Mouse (Mus musculus): ENCODE data around the gene Cyth1. TPM values are rescaled to one million over a fixed set of nuclear protein-coding genes. Genes with fewer than 3 reads are reported as not detected.
A peak's percentile ranks its signal among the peaks of the same experiment; 100 is the strongest.

Gene Cyth1
- total and polyA plus RNA-seq, 3 experiments, result 49.7 to 108 (median 79.7) TPM

DNA sequence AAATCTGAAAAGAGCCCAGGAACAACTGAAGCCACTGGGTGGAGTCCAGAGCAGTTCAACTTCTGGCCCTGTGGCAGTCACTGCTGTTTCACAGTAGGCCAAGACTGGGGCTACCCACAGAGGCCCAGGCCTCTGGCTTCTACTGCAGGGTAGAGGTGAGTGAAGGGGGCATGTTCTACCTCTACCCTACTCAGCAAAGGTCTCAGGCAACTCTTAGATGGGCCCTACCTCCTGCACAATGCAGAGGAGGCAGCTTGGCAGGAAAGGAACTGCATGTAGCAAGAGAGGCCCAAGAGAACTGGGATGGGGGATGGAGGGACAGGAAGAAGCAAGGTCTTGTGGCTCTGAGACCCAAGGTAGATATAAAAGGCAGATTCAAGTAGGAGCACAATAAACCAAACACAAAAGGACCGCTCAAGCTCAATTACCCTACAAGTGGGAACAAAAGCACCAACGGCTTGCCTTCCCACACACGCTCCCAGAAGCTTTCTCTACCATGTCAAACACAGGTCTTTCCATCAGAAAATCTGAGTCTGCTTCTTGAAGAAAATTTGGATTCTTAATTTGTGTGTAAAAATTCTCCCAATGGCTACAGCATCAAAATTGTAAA is 40.9 kb downstream of the Cyth1 start:
- no peak for DNase-seq (ENCODE audit: extremely low read depth)
- in situ Hi-C loops (cut with MboI; ENCODE audit: low pct_ligation_motif_present, low pct_unique_long_range_greater_than_20kb, low sequenced_read_pairs), result no loop called here
- H3K27me3 ChIP-seq (replicated peaks), result no peaks in the 10 kb centered on the region
- H3K79me2 ChIP-seq (replicated peaks; ENCODE audit: control insufficient read depth, extremely low read depth, insufficient read depth, poor library complexity, severe bottlenecking), result peaks cover 79% of the 10 kb centered on the region
- H3K4me1 ChIP-seq (ENCODE audit: control insufficient read depth in 1 of 2, insufficient read depth in 2 of 2), result peaks cover 58 to 84% of the 10 kb centered on the region in 2 experiments
- peak overlapping the region; percentile 31 for H3K27ac ChIP-seq (ENCODE audit: insufficient read depth, low read depth)
- H3K9ac ChIP-seq (ENCODE audit: insufficient read depth, low read depth), result 0 out of 2 replicates have a peak overlapping the region, but pooled peaks have one; percentile 3
- H3K36me3 ChIP-seq (replicated peaks in 1 of 2; ENCODE audit: control insufficient read depth in 1 of 2, insufficient read depth in 1 of 2, low read length in 1 of 2), result peaks cover 34 to 76% of the 10 kb centered on the region in 2 experiments
- H3K4me2 ChIP-seq (ENCODE audit: insufficient read depth, low read depth, poor library complexity, severe bottlenecking), result peak overlapping the region; percentile 3
- dilution Hi-C loops (cut with MboI; ENCODE audit: extremely low pct_ligation_motif_present, extremely low pct_unique_long_range_greater_than_20kb, low sequenced_read_pairs), result no loop called here
- TF ChIP-seq CTCF (conservative IDR thresholded peaks at IDR 0.05 in 1 of 2, IDR thresholded peaks at IDR 0.05 in 1 of 2; ENCODE audit: low read depth in 2 of 2, low read length in 2 of 2) (peak in 1 of 2 experiments; percentile 40; a peak in 2 of 4 replicates), HCFC1 (IDR thresholded peaks at IDR 0.05; ENCODE audit: low read depth, low read length) (no peak), RAD21 (IDR thresholded peaks at IDR 0.05; ENCODE audit: low read depth, low read length) (peak; percentile 23), MXI1 (IDR thresholded peaks at IDR 0.05; ENCODE audit: low read depth, low read length) (0 out of 2 replicates have a peak, but pooled peaks have one; percentile 13)
- H3K4me3 ChIP-seq (replicated peaks in 1 of 3; ENCODE audit: low read depth in 2 of 3, low read length in 2 of 3, poor library complexity in 1 of 3), result no peak overlapping the region
- no peaks in the 10 kb centered on the region for H3K9me3 ChIP-seq (replicated peaks; ENCODE audit: low read length)

DNA sequence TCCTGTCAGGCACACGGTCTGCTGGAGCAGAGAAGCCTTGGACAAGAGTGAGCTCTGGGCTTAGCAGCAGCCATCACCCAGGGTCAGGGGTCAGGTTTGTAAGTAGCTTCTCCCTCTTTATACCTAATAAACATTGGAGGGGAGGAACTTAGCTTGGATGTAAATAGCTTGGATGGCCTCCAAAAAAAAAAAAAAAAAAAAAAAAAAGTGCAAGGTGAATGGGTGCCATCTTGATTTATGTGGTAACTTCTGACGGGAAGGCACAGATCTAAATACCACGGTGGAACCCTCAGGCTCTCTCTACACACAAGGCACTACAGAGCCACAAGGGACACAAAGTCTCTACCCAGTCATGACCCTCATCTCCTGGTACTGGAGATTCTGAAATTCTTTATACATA is 42.1 kb downstream of the Cyth1 start:
- no peak overlapping the region for H3K27ac ChIP-seq (ENCODE audit: insufficient read depth, low read depth)
- TF ChIP-seq CHD2 (IDR thresholded peaks at IDR 0.05; ENCODE audit: low read length) (no peak), MXI1 (IDR thresholded peaks at IDR 0.05; ENCODE audit: low read depth, low read length) (no peak), ZNF384 (IDR thresholded peaks at IDR 0.05; ENCODE audit: low read depth, low read length) (peak; percentile 66; the same call in 1 of the 2 replicates)
- peaks cover 39 to 88% of the 10 kb centered on the region in 2 experiments for H3K36me3 ChIP-seq (replicated peaks in 1 of 2; ENCODE audit: control insufficient read depth in 1 of 2, insufficient read depth in 1 of 2, low read length in 1 of 2)
- no peak overlapping the region for H3K9ac ChIP-seq (ENCODE audit: insufficient read depth, low read depth)
- no peaks in the 10 kb centered on the region for H3K27me3 ChIP-seq (replicated peaks)
- no peaks in the 10 kb centered on the region for H3K9me3 ChIP-seq (replicated peaks; ENCODE audit: low read length)
- peaks cover 90% of the 10 kb centered on the region for H3K79me2 ChIP-seq (replicated peaks; ENCODE audit: control insufficient read depth, extremely low read depth, insufficient read depth, poor library complexity, severe bottlenecking)
- no peak for DNase-seq (ENCODE audit: extremely low read depth)
- in situ Hi-C loops (cut with MboI; ENCODE audit: low pct_ligation_motif_present, low pct_unique_long_range_greater_than_20kb, low sequenced_read_pairs) (no loop called here), dilution Hi-C loops (cut with MboI; ENCODE audit: extremely low pct_ligation_motif_present, extremely low pct_unique_long_range_greater_than_20kb, low sequenced_read_pairs) (no loop called here)
- peaks cover 68 to 94% of the 10 kb centered on the region in 2 experiments for H3K4me1 ChIP-seq (ENCODE audit: control insufficient read depth in 1 of 2, insufficient read depth in 2 of 2)
- no peak overlapping the region for H3K4me2 ChIP-seq (ENCODE audit: insufficient read depth, low read depth, poor library complexity, severe bottlenecking)
- no peak overlapping the region for H3K4me3 ChIP-seq (replicated peaks in 1 of 3; ENCODE audit: low read depth in 2 of 3, low read length in 2 of 3, poor library complexity in 1 of 3)

DNA sequence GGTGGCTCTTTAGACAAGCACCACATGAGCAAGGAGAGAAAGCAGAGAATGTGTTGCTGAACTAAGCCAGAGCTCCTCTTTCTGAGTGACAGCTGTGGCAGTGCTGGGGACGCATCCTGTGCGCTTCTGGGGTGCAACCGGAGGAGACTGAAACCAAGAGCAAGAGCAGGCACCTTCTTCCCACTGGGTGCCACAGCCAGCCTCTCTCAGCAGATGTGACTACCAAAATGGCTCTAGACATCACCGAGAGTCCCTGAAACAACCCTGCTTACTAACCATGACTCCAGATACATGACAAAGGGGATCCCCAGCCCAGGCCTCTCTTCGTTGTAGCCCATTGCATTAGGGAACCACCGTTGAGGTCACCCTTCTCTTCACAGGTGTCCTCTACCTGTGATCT is 44.9 kb downstream of the Cyth1 start:
- Histone ChIP-seq H3K4me3 (replicated peaks in 1 of 3; ENCODE audit: low read depth in 2 of 3, low read length in 2 of 3, poor library complexity in 1 of 3) (peak overlapping the region in 1 of 3 experiments; percentile 17), H3K4me1 (ENCODE audit: control insufficient read depth in 1 of 2, insufficient read depth in 2 of 2) (peaks cover 67 to 100% of the 10 kb centered on the region in 2 experiments), H3K4me2 (ENCODE audit: insufficient read depth, low read depth, poor library complexity, severe bottlenecking) (peak overlapping the region; percentile 46; the same call in 1 of the 2 replicates), H3K36me3 (replicated peaks in 1 of 2; ENCODE audit: control insufficient read depth in 1 of 2, insufficient read depth in 1 of 2, low read length in 1 of 2) (peaks cover 48 to 96% of the 10 kb centered on the region in 2 experiments), H3K27me3 (replicated peaks) (no peaks in the 10 kb centered on the region), H3K9me3 (replicated peaks; ENCODE audit: low read length) (no peaks in the 10 kb centered on the region), H3K27ac (ENCODE audit: insufficient read depth, low read depth) (peak overlapping the region; percentile 58), H3K9ac (ENCODE audit: insufficient read depth, low read depth) (no peak overlapping the region), H3K79me2 (replicated peaks; ENCODE audit: control insufficient read depth, extremely low read depth, insufficient read depth, poor library complexity, severe bottlenecking) (peaks cover 93% of the 10 kb centered on the region)
- DNase-seq (ENCODE audit: extremely low read depth), result peak; percentile 59
- in situ Hi-C loops (cut with MboI; ENCODE audit: low pct_ligation_motif_present, low pct_unique_long_range_greater_than_20kb, low sequenced_read_pairs), result loop anchor here (5.0 kb wide), 1 partner anchor 46 kb away; no protein-coding TSS in a partner anchor
- dilution Hi-C loops (cut with MboI; ENCODE audit: extremely low pct_ligation_motif_present, extremely low pct_unique_long_range_greater_than_20kb, low sequenced_read_pairs), result no loop called here
- no peak; the same call in 1 of the 2 replicates for TF ChIP-seq SMC3 (IDR thresholded peaks at IDR 0.05; ENCODE audit: low read depth, low read length)
- TF ChIP-seq CTCF (conservative IDR thresholded peaks at IDR 0.05 in 1 of 2, IDR thresholded peaks at IDR 0.05 in 1 of 2; ENCODE audit: low read depth in 2 of 2, low read length in 2 of 2), result no peak
- no peak for TF ChIP-seq POLR2AphosphoS2 (IDR thresholded peaks at IDR 0.05; ENCODE audit: low read depth, low read length)
- no peak for TF ChIP-seq POLR2A (IDR thresholded peaks at IDR 0.05; ENCODE audit: low read depth, low read length)
- TF ChIP-seq MAZ (IDR thresholded peaks at IDR 0.05; ENCODE audit: low read depth, low read length), result 0 out of 2 replicates have a peak, but pooled peaks have one; percentile 48
- no peak for TF ChIP-seq GABPA (IDR thresholded peaks at IDR 0.05; ENCODE audit: insufficient replicate concordance, low read depth, low read length)
- peak; percentile 95 for TF ChIP-seq TCF12 (IDR thresholded peaks at IDR 0.05; ENCODE audit: low read depth, low read length)
- TF ChIP-seq NELFE (IDR thresholded peaks at IDR 0.05; ENCODE audit: low read depth, low read length), result no peak
- TF ChIP-seq MYC (IDR thresholded peaks at IDR 0.05; ENCODE audit: low read depth, low read length), result no peak
- no peak for TF ChIP-seq ZC3H11A (IDR thresholded peaks at IDR 0.05; ENCODE audit: low read depth, low read length)
- peak; percentile 73 for TF ChIP-seq SIN3A (IDR thresholded peaks at IDR 0.05; ENCODE audit: low read length)
- peak; percentile 78 for TF ChIP-seq EP300 (IDR thresholded peaks at IDR 0.05; ENCODE audit: low read length)
- no peak for TF ChIP-seq KAT2A (IDR thresholded peaks at IDR 0.05; ENCODE audit: insufficient replicate concordance, low read length)
- TF ChIP-seq IRF4 (IDR thresholded peaks at IDR 0.05; ENCODE audit: low read depth, low read length), result peak; percentile 74
- TF ChIP-seq ETS1 (conservative IDR thresholded peaks at IDR 0.05; ENCODE audit: low read depth, low read length), result peak; percentile 97
- TF ChIP-seq USF1 (IDR thresholded peaks at IDR 0.05; ENCODE audit: low read depth, low read length), result no peak
- no peak for TF ChIP-seq USF2 (conservative IDR thresholded peaks at IDR 0.05; ENCODE audit: low read depth, low read length)
- TF ChIP-seq PAX5 (IDR thresholded peaks at IDR 0.05; ENCODE audit: low read length), result no peak
- TF ChIP-seq HCFC1 (IDR thresholded peaks at IDR 0.05; ENCODE audit: low read depth, low read length), result no peak; the same call in 1 of the 2 replicates
- TF ChIP-seq CHD2 (IDR thresholded peaks at IDR 0.05; ENCODE audit: low read length), result 0 out of 2 replicates have a peak, but pooled peaks have one; percentile 24
- no peak for TF ChIP-seq NRF1 (IDR thresholded peaks at IDR 0.05; ENCODE audit: low read depth, low read length)
